Mouse (Mus musculus) c-Kit-positive CD71-negative TER-119-negative erythroid progenitor cells, embryonic 14.5 days (primary cell): Measurements from ENCODE around the gene Prpf4.

Experiments
- DNase-seq: peaks from one replicate; pipeline ENCODE4 v3.0.0-alpha.2; 2013; ENCODE audit warnings: low read depth

Prpf4 gene

GRCm38 (mm10) chr4:62408601-62409282 lies at the start of gene Prpf4, which contains the start of gene Cdc26:
TSS of gene Prpf4 (plus strand) at chr4:62408797.
TSS of gene Cdc26 (minus strand) at chr4:62408642.
- DNase-seq = peak; percentile 97

GRCm38 (mm10) chr4:62359256-62359775 lies 49.3 kb upstream of the Prpf4 start:
- no peak for DNase-seq

- DNase-seq = peak; percentile 95
These were observed 48.4 kb upstream of the Prpf4 start, which contains the start of the genes Fkbp15 and Slc31a1 for GRCm38 (mm10) chr4:62360088-62360804. TSS of gene Fkbp15 (minus strand) at chr4:62360548. TSS of gene Slc31a1 (plus strand) at chr4:62360727.

- no peak for DNase-seq
These were observed 47.7 kb upstream of the Prpf4 start for GRCm38 (mm10) chr4:62360805-62361455.

GRCm38 (mm10) chr4:62361571-62361970 lies 47.0 kb upstream of the Prpf4 start:
- no peak for DNase-seq

- no peak for DNase-seq
These were observed 46.6 kb upstream of the Prpf4 start for GRCm38 (mm10) chr4:62361997-62362396.

- no peak for DNase-seq
These were observed 46.2 kb upstream of the Prpf4 start for GRCm38 (mm10) chr4:62362437-62362836.

- DNase-seq = no peak
These were observed 44.3 kb upstream of the Prpf4 start for GRCm38 (mm10) chr4:62364299-62364698.

GRCm38 (mm10) chr4:62366291-62366690 lies 42.3 kb upstream of the Prpf4 start:
- DNase-seq = no peak

- DNase-seq = no peak
These were observed 41.0 kb upstream of the Prpf4 start for GRCm38 (mm10) chr4:62367586-62367985.

- DNase-seq = no peak
These were observed 39.5 kb upstream of the Prpf4 start for GRCm38 (mm10) chr4:62369091-62369490.

GRCm38 (mm10) chr4:62372410-62372809 lies 36.2 kb upstream of the Prpf4 start:
- no peak for DNase-seq

- no peak for DNase-seq
These were observed 35.6 kb upstream of the Prpf4 start for GRCm38 (mm10) chr4:62372818-62373520.

GRCm38 (mm10) chr4:62373668-62374067 lies 34.9 kb upstream of the Prpf4 start:
- DNase-seq = no peak

GRCm38 (mm10) chr4:62374342-62374741 lies 34.3 kb upstream of the Prpf4 start:
- DNase-seq = no peak

- no peak for DNase-seq
These were observed 32.5 kb upstream of the Prpf4 start for GRCm38 (mm10) chr4:62376123-62376522.

GRCm38 (mm10) chr4:62379724-62380381 lies 28.7 kb upstream of the Prpf4 start:
- no peak for DNase-seq

- no peak for DNase-seq
These were observed 25.4 kb upstream of the Prpf4 start for GRCm38 (mm10) chr4:62383207-62383606.

- no peak for DNase-seq
These were observed 24.8 kb upstream of the Prpf4 start for GRCm38 (mm10) chr4:62383752-62384151.

GRCm38 (mm10) chr4:62384159-62384558 lies 24.4 kb upstream of the Prpf4 start:
- DNase-seq = no peak

GRCm38 (mm10) chr4:62385439-62385838 lies 23.2 kb upstream of the Prpf4 start:
- no peak for DNase-seq
